Mouse (Mus musculus) T-helper 17 cell (primary cell): ENCODE data around the gene Ier5l.

Experiments
- in situ Hi-C, 2 experiments: fragments of 300-600 bp; cut with MboI, MseI; formaldehyde crosslinking; loops; 1 replicate in 1 of 2; 2 replicates in 1 of 2; pipeline ENCODE4 v1.15.1; 2025; ENCODE audit warnings: high pct_unique_total_duplicates in 2 of 2

The Ier5l gene

DNA sequence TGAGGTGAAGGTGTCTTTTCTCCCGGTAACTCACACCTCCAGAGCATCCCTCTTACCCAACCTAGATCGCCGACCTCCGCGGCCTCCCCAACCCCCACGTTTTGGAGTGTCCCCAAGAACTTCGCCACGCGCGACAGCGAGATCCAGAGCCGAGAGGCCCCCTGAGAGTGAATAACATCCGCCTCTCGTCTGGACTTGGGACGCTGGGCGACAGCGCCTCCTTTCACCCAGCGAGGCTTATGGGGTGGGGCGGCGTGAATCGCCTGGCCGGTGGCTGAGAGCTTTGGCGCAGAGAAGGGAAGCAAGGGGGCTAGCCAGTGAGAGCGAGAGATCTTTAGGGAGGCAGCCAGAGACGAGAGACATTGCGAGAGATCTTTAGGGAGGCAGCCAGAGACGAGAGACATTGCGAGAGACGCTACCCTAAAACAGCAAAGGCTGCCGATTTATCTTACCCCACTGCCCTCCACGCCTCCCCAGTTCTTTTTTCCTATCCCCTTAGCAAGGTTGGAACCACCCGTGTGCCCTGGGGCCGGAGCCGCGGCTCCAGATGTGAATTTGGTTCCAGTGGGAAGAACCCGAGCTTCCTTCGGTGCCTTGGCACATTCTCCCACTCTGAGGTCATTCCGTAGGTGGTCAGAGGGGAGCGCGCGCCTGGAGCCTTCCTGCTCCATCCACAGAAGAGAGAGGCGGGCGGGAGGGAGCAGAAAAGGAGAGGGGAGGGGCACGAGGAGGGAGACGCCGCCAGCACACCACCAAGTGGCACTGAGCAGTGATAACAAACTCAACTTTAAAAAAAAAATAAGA is 3.7 kb downstream of the Ier5l start:
- in situ Hi-C loops = no loop called here

DNA sequence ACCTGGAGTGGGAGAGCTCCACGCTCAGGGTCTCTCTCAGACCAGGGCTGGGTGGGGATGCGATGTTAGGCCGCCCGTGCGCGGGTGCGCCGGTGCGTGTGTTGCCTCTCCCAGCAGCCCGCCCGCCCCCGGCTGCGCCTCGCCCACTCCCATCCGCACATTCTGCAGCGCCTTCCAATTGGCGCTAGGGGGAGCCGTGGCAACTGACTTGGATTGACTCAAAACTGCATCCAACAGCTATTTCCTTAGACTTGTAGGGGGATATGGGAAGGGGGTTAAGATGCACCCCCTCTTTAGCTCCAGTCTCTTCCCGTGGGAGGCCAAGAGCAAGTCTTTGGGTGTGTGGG is 4.2 kb downstream of the Ier5l start:
- in situ Hi-C loops = loop anchor here (5.0 to 10.0 kb wide), 2 partner anchors 253 to 325 kb away; no protein-coding TSS in a partner anchor

GRCm38 (mm10) chr2:30469009-30469408 is 5.0 kb downstream of the Ier5l start:
- in situ Hi-C loops = loop anchor here (5.0 to 10.0 kb wide), 2 partner anchors 253 to 326 kb away; no protein-coding TSS in a partner anchor

DNA sequence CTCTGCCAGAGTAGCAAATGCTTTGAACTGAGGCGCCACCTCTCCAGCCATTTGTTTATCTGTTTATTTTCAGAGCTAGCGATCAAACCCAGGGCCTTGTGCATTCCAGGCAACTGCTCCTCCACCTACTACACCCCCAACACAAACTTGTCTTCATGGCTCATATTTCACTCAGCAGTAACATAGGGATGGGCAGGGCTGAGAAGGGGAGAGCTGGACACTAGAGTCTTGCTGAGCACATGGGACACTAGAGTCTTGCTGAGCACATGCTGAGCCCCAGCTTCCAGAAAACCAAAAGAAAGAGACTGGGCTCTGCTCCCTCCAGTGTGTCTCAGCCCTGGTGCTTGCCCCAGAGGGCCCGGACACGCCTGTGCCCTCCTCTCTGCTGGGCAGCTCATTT is 7.2 kb downstream of the Ier5l start:
- in situ Hi-C loops = loop anchor here (5.0 to 10.0 kb wide), 2 partner anchors 256 to 328 kb away; no protein-coding TSS in a partner anchor

- in situ Hi-C loops = loop anchor here in 1 of 2 experiments (10.0 kb wide), 1 partner anchor 330 kb away; no protein-coding TSS in a partner anchor
Measured at GRCm38 (mm10) chr2:30464411-30464810, 9.6 kb downstream of the Ier5l start.

- in situ Hi-C loops = loop anchor here in 1 of 2 experiments (10.0 kb wide), 1 partner anchor 331 kb away; no protein-coding TSS in a partner anchor
Measured at GRCm38 (mm10) chr2:30463904-30464330, 10.1 kb downstream of the Ier5l start.

DNA sequence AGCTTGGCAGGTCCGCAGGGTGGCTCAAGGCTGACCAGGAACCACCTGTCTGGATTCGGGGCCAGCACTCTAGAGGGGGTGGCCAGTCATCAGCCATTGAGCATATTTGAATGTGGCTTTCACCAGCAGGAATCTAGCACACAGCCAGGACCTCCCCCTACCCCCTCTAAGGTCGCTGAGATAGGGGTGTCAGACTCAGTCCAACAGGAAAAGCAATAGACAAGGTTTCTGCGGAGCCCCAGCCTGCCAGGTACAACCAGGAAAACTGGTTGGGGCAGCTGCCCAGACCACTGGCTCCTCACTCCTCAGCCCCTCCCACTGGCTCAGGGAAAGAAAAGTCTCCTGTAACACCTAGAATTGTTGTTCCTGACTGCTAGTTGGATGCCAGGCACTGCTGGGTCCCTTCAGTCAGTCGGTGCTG is 10.7 kb downstream of the Ier5l start:
- in situ Hi-C loops = loop anchor here in 1 of 2 experiments (10.0 kb wide), 1 partner anchor 331 kb away; no protein-coding TSS in a partner anchor

- in situ Hi-C loops = no loop called here
Measured at GRCm38 (mm10) chr2:30459241-30459640, 14.8 kb downstream of the Ier5l start.

DNA sequence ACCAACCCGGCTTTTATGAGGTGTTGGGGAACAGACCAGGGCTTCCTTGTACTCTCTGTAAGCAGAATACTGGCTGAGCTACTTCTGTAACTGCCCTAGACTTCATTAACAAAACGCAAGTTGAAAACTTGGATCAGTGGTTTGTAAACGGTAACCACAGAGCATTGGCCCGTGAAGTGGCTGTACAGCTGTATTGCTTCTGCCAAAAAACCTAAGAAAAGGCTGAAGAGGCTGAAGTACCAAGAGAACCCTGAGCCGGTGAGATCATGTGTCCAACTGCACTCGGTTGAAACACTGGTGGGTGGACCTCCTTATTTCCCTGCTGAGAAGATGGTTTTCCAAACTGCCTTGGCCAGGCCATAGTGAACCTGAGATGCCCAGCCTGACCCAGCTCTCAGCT is 15.7 kb downstream of the Ier5l start:
- in situ Hi-C loops = no loop called here

DNA sequence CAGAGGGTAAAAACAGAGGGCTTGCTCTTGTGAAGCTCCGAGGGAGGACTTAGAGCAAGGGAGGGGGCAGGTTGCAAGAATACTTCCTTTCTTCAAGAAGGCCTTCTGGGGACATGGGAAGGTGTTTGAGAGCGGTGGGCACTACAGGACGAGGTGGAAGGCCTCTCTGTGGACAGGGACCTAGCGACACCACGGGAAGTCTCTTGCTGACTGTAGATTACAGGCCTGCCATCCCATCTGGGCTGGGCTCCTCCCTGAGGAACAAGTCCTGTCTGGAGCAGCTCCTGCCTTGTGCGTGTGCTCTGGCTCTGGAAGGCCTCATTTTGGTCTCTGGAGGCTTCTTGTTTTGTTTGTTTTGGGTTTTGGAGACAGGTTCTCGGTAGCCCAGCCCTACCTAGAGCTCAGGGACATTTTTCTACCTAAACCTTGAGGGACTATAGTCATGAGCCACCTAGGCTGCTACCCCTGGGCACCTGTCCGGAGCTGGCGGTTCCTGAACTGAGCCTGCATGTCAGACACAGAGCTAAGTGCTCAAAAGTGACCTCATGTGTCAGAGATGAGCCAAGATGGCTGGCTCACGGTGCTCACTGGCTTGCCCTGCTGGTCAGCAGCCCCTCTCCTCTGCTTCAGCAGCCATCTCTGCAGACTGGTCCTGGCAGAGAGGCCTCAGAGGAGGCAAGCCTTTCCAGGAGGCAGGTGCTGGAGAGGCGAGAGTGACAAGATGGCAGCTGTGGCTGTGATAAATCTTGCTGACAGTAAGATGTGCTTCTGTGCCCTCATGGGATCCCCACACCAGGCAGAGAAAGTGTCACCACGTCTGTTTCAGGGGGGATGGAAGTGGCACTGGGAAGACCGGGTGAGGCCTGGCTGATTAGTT is 17.7 kb downstream of the Ier5l start:
- in situ Hi-C loops = no loop called here

GRCm38 (mm10) chr2:30454587-30454986 is 19.4 kb downstream of the Ier5l start:
- in situ Hi-C loops = no loop called here

DNA sequence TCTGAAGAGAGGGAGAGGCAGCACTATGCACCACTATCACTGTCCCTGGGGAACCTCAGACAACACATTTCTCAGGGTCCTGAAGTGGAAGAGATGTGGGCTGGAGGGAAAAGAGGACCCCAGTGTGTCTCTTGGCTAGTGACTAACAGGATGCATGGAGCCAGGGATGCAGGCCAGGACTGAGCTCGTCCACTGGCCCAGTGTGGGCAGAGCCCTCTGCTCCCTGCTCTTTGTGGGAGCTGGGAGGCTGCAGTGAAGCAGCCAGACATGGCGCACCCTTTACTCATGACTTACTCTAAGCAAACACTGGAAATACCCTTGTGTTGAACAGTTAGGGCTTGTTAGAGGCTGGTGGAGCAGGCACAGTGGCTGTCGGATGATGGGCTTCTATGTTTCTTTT is 20.4 kb downstream of the Ier5l start:
- in situ Hi-C loops = no loop called here

- in situ Hi-C loops = no loop called here
Measured at GRCm38 (mm10) chr2:30451525-30451924, 22.5 kb downstream of the Ier5l start.

- in situ Hi-C loops = no loop called here
Measured at GRCm38 (mm10) chr2:30450530-30450929, 23.5 kb downstream of the Ier5l start.

DNA sequence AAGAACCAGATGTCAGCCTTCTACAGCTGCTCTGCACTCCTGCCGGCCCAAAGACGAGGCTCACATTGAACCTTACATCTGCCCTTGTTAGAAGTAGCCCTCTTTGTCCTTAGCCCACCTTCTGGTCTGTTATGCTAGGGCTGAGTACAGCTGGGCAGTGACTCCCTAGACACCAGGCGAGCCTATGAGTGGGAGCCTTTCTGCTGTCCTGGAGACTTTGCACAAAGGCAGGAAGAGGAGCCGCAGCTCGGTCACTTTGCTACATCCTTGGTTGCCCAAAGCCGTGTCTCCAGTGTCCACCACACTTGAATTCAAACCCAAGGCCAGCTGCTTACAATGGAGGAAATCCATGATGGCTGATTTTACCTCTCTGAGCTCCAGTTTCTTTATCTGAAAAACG is 25.6 kb downstream of the Ier5l start:
- in situ Hi-C loops = no loop called here

DNA sequence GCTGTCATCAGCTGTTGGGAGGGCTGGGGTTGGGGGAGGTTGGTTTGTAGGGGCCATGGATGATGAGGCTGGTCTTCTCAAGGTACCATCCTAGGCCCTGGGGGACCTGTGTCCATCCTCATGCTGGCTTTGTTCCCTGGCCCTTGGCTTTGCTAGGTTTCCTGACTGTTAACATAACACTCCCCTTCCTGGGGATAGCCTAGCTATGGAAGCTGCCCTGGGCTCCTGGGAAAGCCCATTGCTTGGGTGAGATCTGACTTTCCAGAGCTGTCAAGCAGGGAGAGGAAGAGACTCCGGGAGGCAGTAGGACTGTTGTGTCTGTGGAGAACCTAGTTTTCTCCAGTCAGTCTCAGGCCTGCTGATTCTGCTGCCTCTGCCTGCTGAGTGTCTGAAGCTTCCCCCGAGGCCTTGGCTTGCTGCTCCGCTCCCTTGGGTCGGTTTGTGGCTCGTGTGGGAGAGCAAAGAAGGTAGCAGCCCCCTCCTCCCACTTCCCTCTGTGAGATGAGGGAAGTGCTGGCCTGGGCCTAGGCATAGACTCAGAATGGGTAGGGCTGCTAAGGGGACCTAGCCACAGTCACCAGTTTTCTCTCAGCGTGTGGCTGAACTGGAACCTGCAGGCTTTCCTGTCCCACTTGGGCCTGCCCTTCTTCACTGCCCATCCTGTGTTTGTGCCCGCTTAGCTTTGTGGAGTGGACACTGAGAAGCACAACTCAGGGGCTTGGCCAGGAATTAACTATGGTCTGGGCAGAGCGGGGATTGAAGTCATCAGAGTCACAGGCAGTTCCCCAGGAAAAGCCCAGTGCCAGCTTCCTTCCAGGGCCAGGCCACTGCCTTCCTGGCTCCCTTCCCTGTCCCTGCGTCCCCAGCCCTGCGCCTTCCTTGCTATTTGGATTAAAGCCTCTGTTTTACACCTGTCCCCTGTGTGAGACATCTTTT is 26.9 kb downstream of the Ier5l start:
- in situ Hi-C loops = no loop called here

DNA sequence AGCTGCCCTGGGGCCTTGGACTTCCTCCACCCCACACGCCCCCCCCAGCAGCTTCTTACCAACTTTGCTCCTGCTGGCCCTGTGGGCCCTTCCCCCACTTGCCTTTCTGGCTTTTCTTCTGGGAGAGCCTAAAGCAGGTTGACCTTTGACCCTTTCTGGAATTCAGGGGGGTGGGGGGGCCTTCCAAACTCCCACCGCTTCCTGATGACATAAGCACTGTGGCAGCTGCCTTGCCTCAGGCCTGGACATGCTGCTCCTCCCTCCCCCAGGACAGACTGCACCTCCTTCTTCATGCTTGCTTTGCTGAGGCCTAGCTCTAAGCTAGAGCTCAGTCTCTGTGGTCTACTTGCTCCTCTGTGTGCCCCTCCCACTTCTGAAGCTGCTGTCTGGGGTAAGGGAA is 28.7 kb downstream of the Ier5l start:
- in situ Hi-C loops = no loop called here

- in situ Hi-C loops = no loop called here
Measured at GRCm38 (mm10) chr2:30444450-30444849, 29.6 kb downstream of the Ier5l start.

GRCm38 (mm10) chr2:30444006-30444405 is 30.0 kb downstream of the Ier5l start:
- in situ Hi-C loops = no loop called here

DNA sequence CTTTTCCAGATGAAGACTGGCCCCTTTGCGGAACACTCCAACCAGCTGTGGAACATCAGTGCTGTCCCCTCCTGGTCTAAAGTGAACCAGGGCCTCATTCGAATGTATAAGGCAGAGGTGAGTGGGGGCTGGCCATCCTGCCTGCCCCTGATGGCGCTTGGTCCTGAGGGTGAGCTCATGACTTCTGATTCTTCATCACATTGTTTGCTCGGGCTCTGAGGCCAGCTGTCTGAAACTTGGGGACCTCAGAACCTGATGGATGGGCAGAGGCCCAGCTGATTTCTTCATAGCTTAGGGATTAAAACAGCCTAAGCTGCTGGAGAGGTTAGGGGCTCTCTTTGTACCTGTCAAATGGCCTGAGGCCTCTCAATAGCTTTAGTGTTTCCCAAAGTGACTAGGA is 30.7 kb downstream of the Ier5l start:
- in situ Hi-C loops = no loop called here

DNA sequence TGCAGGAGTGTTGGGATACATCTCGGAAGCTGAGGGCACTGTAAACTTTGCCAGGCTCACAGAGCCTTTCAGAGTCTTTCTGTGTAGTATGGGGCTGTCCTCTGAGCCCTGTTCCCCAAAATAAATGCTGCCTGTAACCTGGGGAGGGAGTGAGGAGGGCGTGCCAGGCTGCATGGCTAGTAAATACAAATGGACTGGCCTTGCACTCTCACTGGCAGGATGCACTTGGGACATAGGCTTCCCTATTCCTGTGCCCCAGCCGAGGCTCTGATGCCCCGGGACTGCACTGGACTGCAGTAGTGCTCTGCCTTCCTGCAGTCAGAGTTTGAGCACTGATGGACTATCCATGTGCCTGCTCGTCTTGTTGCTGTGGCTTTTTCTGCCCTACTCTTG is 31.5 kb downstream of the Ier5l start:
- in situ Hi-C loops = no loop called here
